Mouse (Mus musculus): ENCODE measurements around the gene Ncapd2.

DNA sequence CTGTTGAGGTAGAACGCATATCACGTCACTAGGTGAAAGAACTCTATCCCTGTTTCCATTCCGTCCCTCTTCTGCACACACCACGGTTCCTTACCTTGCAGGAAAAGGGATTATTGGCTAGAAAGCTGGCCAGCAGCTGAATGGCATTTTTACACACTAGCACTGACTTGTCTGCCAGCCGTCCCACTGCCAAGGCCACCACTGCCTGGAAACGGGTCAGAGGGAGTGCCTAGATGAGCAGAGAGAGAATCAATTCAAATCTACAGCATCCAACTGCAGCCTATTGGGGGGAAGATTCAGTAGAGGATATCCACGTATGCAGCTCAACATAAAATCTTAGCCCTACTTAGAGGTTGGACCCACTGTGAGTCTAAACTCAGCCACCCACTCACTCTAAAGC lies 11.9 kb downstream of the Ncapd2 start:
- TF ChIP-seq MYOG (IDR thresholded peaks at IDR 0.05; ENCODE audit: control insufficient read depth in 1 of 3, insufficient read depth in 1 of 3, insufficient read length in 2 of 3, low read depth in 2 of 3) (no peak), TCF3 (IDR thresholded peaks at IDR 0.05; ENCODE audit: insufficient read length, low read depth) (no peak), E2F4 (IDR thresholded peaks at IDR 0.05; ENCODE audit: insufficient read depth) (no peak), POLR2A (IDR thresholded peaks at IDR 0.05; ENCODE audit: insufficient read length, low read depth) (no peak)
